Mouse (Mus musculus): ENCODE measurements around the gene Zfp811. TPM values are rescaled to one million over a fixed set of nuclear protein-coding genes. Genes with fewer than 3 reads are reported as not detected.
"Not testable (repeated sequence)": the region's sequence is repeated elsewhere in the genome, so short reads cannot be mapped to it uniquely, and the experiment has no call there.

Gene Zfp811
- polyA plus RNA-seq (2015; fragmentation: Nextera tagmentation; extraction: Ambion mirVana) = 0.86 and 1.5 TPM in 2 replicates

- no peak within 1 kb of the TSS for H3K27ac ChIP-seq (ENCODE audit: low read depth, low read length)
Observed at GRCm38 (mm10) chr17:32809544-32810374, at the start of gene Zfp811. Gene Zfp811 (minus strand): TSS chr17:32809931.

GRCm38 (mm10) chr17:32856713-32857112, 47.0 kb upstream of the Zfp811 start:
- not testable (repeated sequence) for H3K4me3 ChIP-seq (ENCODE audit: low read depth, low read length); H3K4me1 ChIP-seq (replicated peaks; ENCODE audit: control insufficient read depth, insufficient read depth, low read length); H3K9ac ChIP-seq (ENCODE audit: low read depth, low read length); H3K27me3 ChIP-seq (replicated peaks; ENCODE audit: control insufficient read depth, insufficient read depth, low read length); H3K27ac ChIP-seq (ENCODE audit: low read depth, low read length); H3K36me3 ChIP-seq (ENCODE audit: control insufficient read depth, insufficient read depth); ATAC-seq; H3K4me2 ChIP-seq (replicated peaks; ENCODE audit: low read depth); H3K9me3 ChIP-seq (ENCODE audit: control insufficient read depth)
- WGBS = 60% methylated on average over 2 of the region's 6 CpGs
- TF ChIP-seq CTCF (IDR thresholded peaks at IDR 0.05; ENCODE audit: low read depth) = peak; percentile 11; the same call in 1 of the 2 replicates

More at GRCm38 (mm10) chr17:32809544-32810374, at the start of gene Zfp811:
- Histone ChIP-seq H3K27me3 (replicated peaks; ENCODE audit: control insufficient read depth, insufficient read depth, low read length) (no peaks in the 10 kb centered on the region), H3K36me3 (ENCODE audit: control insufficient read depth, insufficient read depth) (no peaks in the 10 kb centered on the region), H3K9me3 (ENCODE audit: control insufficient read depth) (no peaks in the 10 kb centered on the region), H3K4me1 (replicated peaks; ENCODE audit: control insufficient read depth, insufficient read depth, low read length) (no peaks in the 10 kb centered on the region), H3K4me3 (ENCODE audit: low read depth, low read length) (peak within 1 kb of the TSS; percentile 36), H3K4me2 (replicated peaks; ENCODE audit: low read depth) (peak within 1 kb of the TSS; percentile 55), H3K9ac (ENCODE audit: low read depth, low read length) (no peak within 1 kb of the TSS)
- peak; percentile 31; the same call in 1 of the 2 replicates for ATAC-seq
- TF ChIP-seq CTCF (IDR thresholded peaks at IDR 0.05; ENCODE audit: low read depth) = no peak
- WGBS = 2% methylated on average over 17 of the region's 17 CpGs

- Histone ChIP-seq H3K4me3 (ENCODE audit: low read depth, low read length) (no peak overlapping the region), H3K9me3 (ENCODE audit: control insufficient read depth) (no peaks in the 10 kb centered on the region), H3K9ac (ENCODE audit: low read depth, low read length) (no peak overlapping the region), H3K27me3 (replicated peaks; ENCODE audit: control insufficient read depth, insufficient read depth, low read length) (no peaks in the 10 kb centered on the region), H3K36me3 (ENCODE audit: control insufficient read depth, insufficient read depth) (no peaks in the 10 kb centered on the region), H3K4me2 (replicated peaks; ENCODE audit: low read depth) (no peak overlapping the region), H3K27ac (ENCODE audit: low read depth, low read length) (no peak overlapping the region), H3K4me1 (replicated peaks; ENCODE audit: control insufficient read depth, insufficient read depth, low read length) (no peaks in the 10 kb centered on the region)
- WGBS = 56% methylated on average over 7 of the region's 7 CpGs
- no peak for TF ChIP-seq CTCF (IDR thresholded peaks at IDR 0.05; ENCODE audit: low read depth)
- ATAC-seq = no peak
Observed at GRCm38 (mm10) chr17:32851581-32851980, 41.9 kb upstream of the Zfp811 start.

GRCm38 (mm10) chr17:32841388-32841787, 31.7 kb upstream of the Zfp811 start:
- no peak overlapping the region for H3K4me2 ChIP-seq (replicated peaks; ENCODE audit: low read depth)
- no peak overlapping the region for H3K9ac ChIP-seq (ENCODE audit: low read depth, low read length)
- no peak for TF ChIP-seq CTCF (IDR thresholded peaks at IDR 0.05; ENCODE audit: low read depth)
- H3K4me3 ChIP-seq (ENCODE audit: low read depth, low read length) = no peak overlapping the region
- peaks cover 4% of the 10 kb centered on the region; the same call in 1 of the 2 replicates for H3K9me3 ChIP-seq (ENCODE audit: control insufficient read depth)
- no peak for ATAC-seq
- H3K27me3 ChIP-seq (replicated peaks; ENCODE audit: control insufficient read depth, insufficient read depth, low read length) = no peaks in the 10 kb centered on the region
- WGBS = 82% methylated on average over 2 of the region's 2 CpGs
- H3K4me1 ChIP-seq (replicated peaks; ENCODE audit: control insufficient read depth, insufficient read depth, low read length) = no peaks in the 10 kb centered on the region
- H3K36me3 ChIP-seq (ENCODE audit: control insufficient read depth, insufficient read depth) = no peaks in the 10 kb centered on the region
- H3K27ac ChIP-seq (ENCODE audit: low read depth, low read length) = no peak overlapping the region

- Histone ChIP-seq H3K4me2 (replicated peaks; ENCODE audit: low read depth) (peak overlapping the region; percentile 6; the same call in 1 of the 2 replicates), H3K27ac (ENCODE audit: low read depth, low read length) (no peak overlapping the region), H3K4me1 (replicated peaks; ENCODE audit: control insufficient read depth, insufficient read depth, low read length) (no peaks in the 10 kb centered on the region), H3K36me3 (ENCODE audit: control insufficient read depth, insufficient read depth) (no peaks in the 10 kb centered on the region), H3K9ac (ENCODE audit: low read depth, low read length) (no peak overlapping the region), H3K4me3 (ENCODE audit: low read depth, low read length) (no peak overlapping the region), H3K9me3 (ENCODE audit: control insufficient read depth) (peaks cover 4% of the 10 kb centered on the region; the same call in 1 of the 2 replicates), H3K27me3 (replicated peaks; ENCODE audit: control insufficient read depth, insufficient read depth, low read length) (no peaks in the 10 kb centered on the region)
- ATAC-seq = peak; percentile 69
- WGBS = 20% methylated on average over 15 of the region's 15 CpGs
- no peak for TF ChIP-seq CTCF (IDR thresholded peaks at IDR 0.05; ENCODE audit: low read depth)
Observed at GRCm38 (mm10) chr17:32839083-32839802, 29.5 kb upstream of the Zfp811 start.

GRCm38 (mm10) chr17:32830418-32830782, 20.7 kb upstream of the Zfp811 start:
- Histone ChIP-seq H3K27ac (ENCODE audit: low read depth, low read length) (no peak overlapping the region), H3K9me3 (ENCODE audit: control insufficient read depth) (no peaks in the 10 kb centered on the region), H3K4me2 (replicated peaks; ENCODE audit: low read depth) (peak overlapping the region; percentile 66), H3K4me3 (ENCODE audit: low read depth, low read length) (peak overlapping the region; percentile 76), H3K9ac (ENCODE audit: low read depth, low read length) (no peak overlapping the region), H3K4me1 (replicated peaks; ENCODE audit: control insufficient read depth, insufficient read depth, low read length) (no peaks in the 10 kb centered on the region), H3K27me3 (replicated peaks; ENCODE audit: control insufficient read depth, insufficient read depth, low read length) (no peaks in the 10 kb centered on the region), H3K36me3 (ENCODE audit: control insufficient read depth, insufficient read depth) (peaks cover 6% of the 10 kb centered on the region; the same call in 1 of the 2 replicates)
- ATAC-seq = 0 out of 2 replicates have a peak, but pooled peaks have one; percentile 11
- WGBS = 28% methylated on average over 3 of the region's 3 CpGs
- TF ChIP-seq CTCF (IDR thresholded peaks at IDR 0.05; ENCODE audit: low read depth) = no peak
